In genomic region chr12:31917245-31917644, GRCm38 (mm10) we compare ENCODE assay signal across 8 mouse cellular contexts. TPM values are rescaled to one million over a fixed set of nuclear protein-coding genes. Genes with fewer than 3 reads are reported as not detected.
DNase-seq lines count a peak whose midpoint lies in the region; TF ChIP-seq lines count a peak whose summit lies in the region.

No protein-coding gene starts in this region.

- 0 out of 2 replicates have a peak overlapping the region, but pooled peaks have one; percentile 7 for H3K9ac ChIP-seq in MEL (ENCODE audit: control insufficient read depth, low read depth, low read length, poor library complexity, severe bottlenecking)

- H3K27ac ChIP-seq in kidney, adult 2 months (ENCODE audit: insufficient read depth, low read depth, low read length), result no peak overlapping the region
- peak overlapping the region; percentile 44 for H3K27ac ChIP-seq in MEL (ENCODE audit: control insufficient read depth, low read depth, low read length)
- H3K27ac ChIP-seq in heart, embryonic 10.5 days, result peak overlapping the region; percentile 56; the same call in 1 of the 2 replicates

- DNase-seq in kidney, adult 2 months, result peak; percentile 41
- no peak for DNase-seq in kidney, adult 18-20 months
- peak; percentile 90 for DNase-seq in MEL (ENCODE audit: low read depth, low spot score)
- peak; percentile 80 for DNase-seq in cerebellum, adult 8-10 months
- DNase-seq in heart, embryonic 10.5 days (ENCODE audit: low spot score), result peak; percentile 76
- peak; percentile 21 for DNase-seq in lung, postnatal 14 days
- DNase-seq in yolk sac, embryonic 10.5 days (ENCODE audit: low spot score), result no peak
- DNase-seq in thymus, adult 18-20 months, result no peak

- H3K27me3 ChIP-seq in kidney, adult 2 months (replicated peaks; ENCODE audit: control insufficient read depth, insufficient read depth, low read length), result no peaks in the 10 kb centered on the region
- H3K27me3 ChIP-seq in MEL (ENCODE audit: control insufficient read depth in 1 of 2, insufficient read depth in 2 of 2, low read length in 2 of 2), result no peaks in the 10 kb centered on the region
- H3K27me3 ChIP-seq in heart, embryonic 10.5 days (ENCODE audit: insufficient read depth, poor library complexity, severe bottlenecking), result no peaks in the 10 kb centered on the region

- H3K4me3 ChIP-seq in kidney, adult 2 months (ENCODE audit: insufficient read depth, low read depth, low read length), result no peak overlapping the region
- H3K4me3 ChIP-seq in MEL (ENCODE audit: control insufficient read depth in 1 of 2, insufficient read depth in 1 of 2, low read depth in 2 of 2, low read length in 2 of 2), result no peak overlapping the region
- no peak overlapping the region for H3K4me3 ChIP-seq in heart, embryonic 10.5 days

- TF ChIP-seq RAD21 in MEL (IDR thresholded peaks at IDR 0.05; ENCODE audit: low read depth, low read length), result no peak

- 76% methylated on average over 5 of the region's 5 CpGs for WGBS in kidney, adult 2 months
- 53% methylated on average over 5 of the region's 5 CpGs for WGBS in heart, embryonic 10.5 days

- no peak for TF ChIP-seq CTCF in kidney, adult 2 months (conservative IDR thresholded peaks at IDR 0.05; ENCODE audit: insufficient read depth, insufficient read length, low read depth, low read length)
- TF ChIP-seq CTCF in MEL (IDR thresholded peaks at IDR 0.05 in 2 of 3, conservative IDR thresholded peaks at IDR 0.05 in 1 of 3; ENCODE audit: control insufficient read depth in 1 of 3, insufficient read depth in 1 of 3, low read depth in 2 of 3, low read length in 3 of 3, poor library complexity in 1 of 3, severe bottlenecking in 1 of 3), result no peak

- peak; percentile 50 to 63; a peak in 3 of 4 replicates for TF ChIP-seq EP300 in MEL (IDR thresholded peaks at IDR 0.05; ENCODE audit: low read depth in 1 of 2, low read length in 2 of 2)

- no peaks in the 10 kb centered on the region for H3K9me3 ChIP-seq in MEL (replicated peaks; ENCODE audit: insufficient read depth, low read length)
- no peaks in the 10 kb centered on the region for H3K9me3 ChIP-seq in heart, embryonic 10.5 days

- TF ChIP-seq POLR2A in kidney, adult 2 months (IDR thresholded peaks at IDR 0.05; ENCODE audit: low read depth, low read length), result no peak
- no peak for TF ChIP-seq POLR2A in MEL (IDR thresholded peaks at IDR 0.05; ENCODE audit: control insufficient read depth in 1 of 2, insufficient read depth in 1 of 2, low read depth in 1 of 2, low read length in 2 of 2, poor library complexity in 1 of 2)

- H3K4me1 ChIP-seq in kidney, adult 2 months (ENCODE audit: control insufficient read depth, insufficient read depth, low read length), result no peaks in the 10 kb centered on the region; the same call in 1 of the 2 replicates
- H3K4me1 ChIP-seq in MEL (ENCODE audit: control insufficient read depth in 1 of 2, insufficient read depth in 2 of 2, low read length in 2 of 2), result peaks cover 3 to 12% of the 10 kb centered on the region in 2 experiments; a peak in 3 of 4 replicates
- peaks cover 21% of the 10 kb centered on the region for H3K4me1 ChIP-seq in heart, embryonic 10.5 days

- no peaks in the 10 kb centered on the region for H3K79me2 ChIP-seq in MEL (ENCODE audit: control insufficient read depth, insufficient read depth, low read length, poor library complexity)

- H3K36me3 ChIP-seq in kidney, adult 2 months (ENCODE audit: control insufficient read depth, insufficient read depth, low read length), result no peaks in the 10 kb centered on the region
- peaks cover 0 to 9% of the 10 kb centered on the region in 2 experiments; a peak in 2 of 4 replicates for H3K36me3 ChIP-seq in MEL (ENCODE audit: control insufficient read depth in 1 of 2, insufficient read depth in 2 of 2, low read length in 2 of 2)
- H3K36me3 ChIP-seq in heart, embryonic 10.5 days, result peaks cover 17% of the 10 kb centered on the region; the same call in 1 of the 2 replicates

TF ChIP-seq in MEL, 35 proteins besides CTCF, POLR2A, EP300 and RAD21:
- TF ChIP-seq MXI1 (IDR thresholded peaks at IDR 0.05; ENCODE audit: low read depth, low read length), result peak; percentile 62; the same call in 1 of the 2 replicates
- no peak for TF ChIP-seq ZNF384 (IDR thresholded peaks at IDR 0.05; ENCODE audit: low read depth, low read length)
- TF ChIP-seq ZMIZ1 (IDR thresholded peaks at IDR 0.05; ENCODE audit: low read depth, low read length), result no peak
- TF ChIP-seq GABPA (IDR thresholded peaks at IDR 0.05; ENCODE audit: low read depth, low read length), result no peak
- TF ChIP-seq MYB (IDR thresholded peaks at IDR 0.05; ENCODE audit: low read depth, low read length), result no peak
- TF ChIP-seq UBTF (IDR thresholded peaks at IDR 0.05; ENCODE audit: borderline replicate concordance, insufficient read depth, low read depth, low read length), result no peak
- TF ChIP-seq GATA1 (IDR thresholded peaks at IDR 0.05; ENCODE audit: low read depth, low read length), result peak; percentile 82
- TF ChIP-seq ETS1 (IDR thresholded peaks at IDR 0.05; ENCODE audit: low read depth, low read length), result peak; percentile 71
- no peak for TF ChIP-seq POLR2AphosphoS2 (IDR thresholded peaks at IDR 0.05; ENCODE audit: low read length)
- no peak for TF ChIP-seq E2F4 (IDR thresholded peaks at IDR 0.05; ENCODE audit: borderline replicate concordance, low read depth, low read length)
- TF ChIP-seq RCOR1 (IDR thresholded peaks at IDR 0.05; ENCODE audit: low read depth, low read length), result peak; percentile 93
- no peak for TF ChIP-seq CHD2 (IDR thresholded peaks at IDR 0.05; ENCODE audit: low read length)
- no peak for TF ChIP-seq CHD1 (IDR thresholded peaks at IDR 0.05; ENCODE audit: low read depth, low read length)
- no peak for TF ChIP-seq KAT2A (conservative IDR thresholded peaks at IDR 0.05; ENCODE audit: low read depth, low read length)
- peak; percentile 14; the same call in 1 of the 2 replicates for TF ChIP-seq ZKSCAN1 (IDR thresholded peaks at IDR 0.05; ENCODE audit: low read depth, low read length)
- peak; percentile 70 for TF ChIP-seq SIN3A (IDR thresholded peaks at IDR 0.05; ENCODE audit: low read length)
- TF ChIP-seq TCF12 (IDR thresholded peaks at IDR 0.05; ENCODE audit: low read depth, low read length), result peak; percentile 45; the same call in 1 of the 2 replicates
- TF ChIP-seq ZC3H11A (IDR thresholded peaks at IDR 0.05; ENCODE audit: low read depth, low read length), result 0 out of 2 replicates have a peak, but pooled peaks have one; percentile 6
- 0 out of 2 replicates have a peak, but pooled peaks have one; percentile 31 for TF ChIP-seq HCFC1 (IDR thresholded peaks at IDR 0.05; ENCODE audit: low read depth, low read length)
- no peak for TF ChIP-seq NRF1 (IDR thresholded peaks at IDR 0.05; ENCODE audit: insufficient read depth, low read depth, low read length, poor library complexity, severe bottlenecking)
- no peak for TF ChIP-seq NELFE (IDR thresholded peaks at IDR 0.05; ENCODE audit: low read depth, low read length)
- 0 out of 2 replicates have a peak, but pooled peaks have one; percentile 22 for TF ChIP-seq TBP (IDR thresholded peaks at IDR 0.05; ENCODE audit: low read depth, low read length)
- TF ChIP-seq MAX (IDR thresholded peaks at IDR 0.05; ENCODE audit: low read length), result peak; percentile 59
- TF ChIP-seq MAZ (IDR thresholded peaks at IDR 0.05; ENCODE audit: low read depth, low read length), result no peak
- TF ChIP-seq SMC3 (IDR thresholded peaks at IDR 0.05; ENCODE audit: low read depth, low read length), result peak; percentile 18; the same call in 1 of the 2 replicates
- no peak for TF ChIP-seq POLR2AphosphoS5 (IDR thresholded peaks at IDR 0.05; ENCODE audit: borderline replicate concordance, low read depth, low read length)
- TF ChIP-seq BHLHE40 (IDR thresholded peaks at IDR 0.05; ENCODE audit: borderline replicate concordance, low read depth, low read length), result no peak; the same call in 1 of the 2 replicates
- no peak for TF ChIP-seq JUND (IDR thresholded peaks at IDR 0.05; ENCODE audit: low read depth, low read length)
- TF ChIP-seq MAFK (IDR thresholded peaks at IDR 0.05; ENCODE audit: borderline replicate concordance, low read depth, low read length), result 0 out of 2 replicates have a peak, but pooled peaks have one; percentile 16
- TF ChIP-seq ELF1 (IDR thresholded peaks at IDR 0.05; ENCODE audit: low read depth, low read length), result peak; percentile 78; the same call in 1 of the 2 replicates
- TF ChIP-seq MEF2A (IDR thresholded peaks at IDR 0.05; ENCODE audit: extremely low read depth, insufficient replicate concordance, low read depth, low read length, poor library complexity, severe bottlenecking), result no peak
- 0 out of 2 replicates have a peak, but pooled peaks have one; percentile 33 for TF ChIP-seq MYC (IDR thresholded peaks at IDR 0.05; ENCODE audit: low read depth, low read length)
- peak; percentile 51 for TF ChIP-seq TAL1 (IDR thresholded peaks at IDR 0.05; ENCODE audit: low read length)
- TF ChIP-seq USF2 (IDR thresholded peaks at IDR 0.05; ENCODE audit: borderline replicate concordance in 1 of 2, insufficient read depth in 1 of 2, low read depth in 1 of 2, low read length in 2 of 2), result no peak
- TF ChIP-seq USF1 (IDR thresholded peaks at IDR 0.05; ENCODE audit: low read depth, low read length), result no peak

RNA-seq across cellular contexts. Expression of gene Hbp1, which starts 33.1 kb away (rescaled TPM):
- 67.5 and 68.2 TPM in 2 replicates for polyA plus RNA-seq in kidney, adult 2 months (2012; rRNA removed)
- 4.3 and 7.2 TPM in 2 replicates for total RNA-seq in MEL (2012; rRNA removed)
- 1 to 10 TPM in 1 of 2 experiments, not detected in 1; 8.8 TPM for polyA plus RNA-seq in MEL (2012; ENCODE audit: insufficient read depth in 1 of 2, insufficient read length in 2 of 2, low read depth in 1 of 2, low replicate concordance in 2 of 2, missing spikeins in 1 of 2)
- 84.4 and 84.7 TPM in 2 replicates for polyA plus RNA-seq in heart, embryonic 10.5 days (2016; fragmentation: Nextera tagmentation; extraction: Ambion mirVana)

Comparison
In these comparisons a context has a peak if more than half of its experiments do, and no peak if none do; other contexts are left out.
1. DNase-seq: peak in kidney, adult 2 months (single experiment), MEL (single experiment), cerebellum, adult 8-10 months (single experiment), heart, embryonic 10.5 days (single experiment) and lung, postnatal 14 days (single experiment); none in kidney, adult 18-20 months (single experiment), yolk sac, embryonic 10.5 days (single experiment) and thymus, adult 18-20 months (0 of 2).